Mouse (Mus musculus) heart, postnatal 25 days (tissue): ENCODE results near the gene Kctd14. TPM values are rescaled to one million over a fixed set of nuclear protein-coding genes. Genes with fewer than 3 reads are reported as not detected.
A peak's percentile ranks its signal among the peaks of the same experiment; 100 is the strongest.
"Not testable (repeated sequence)": the region's sequence is repeated elsewhere in the genome, so short reads cannot be mapped to it uniquely, and the experiment has no call there.

ENCODE experiments used
- DNase-seq: peaks from one replicate; pipeline ENCODE4 v3.0.0; 2022; ENCODE audit warnings: low spot score
- intact Hi-C: fragments of 180-260 bp; cut with DNase I; formaldehyde crosslinking; loops from one replicate; pipeline ENCODE4 v1.15.1; 2025
- total RNA-seq, 2 experiments: library from RNA; stranded (reverse); gene quantifications; 2 replicates each; pipeline ENCODE4 v1.2.3; 2021

Gene Kctd14
- under 1 TPM; 0.11 to 0.13 TPM for total RNA-seq

DNA sequence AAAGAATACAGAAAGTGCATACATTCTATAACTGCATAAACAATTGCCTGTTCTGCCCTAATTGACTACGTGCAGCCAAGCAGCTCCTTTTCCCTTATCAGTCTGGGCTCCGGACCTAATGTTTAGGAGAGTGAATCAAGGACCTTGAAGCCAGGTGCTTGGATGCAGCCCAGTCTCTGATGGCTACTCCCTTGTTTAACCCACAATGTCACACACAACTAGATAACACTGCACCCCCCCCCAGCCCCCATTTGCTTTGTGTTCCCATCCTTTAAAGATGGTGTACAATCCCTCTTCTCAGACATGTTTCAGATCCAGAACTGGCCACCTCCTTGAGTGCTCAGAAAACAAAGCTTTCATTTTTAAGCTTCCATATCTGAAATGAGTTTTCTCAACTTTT, at the start of gene Kctd14:
Gene Kctd14, plus strand, starts transcription at position 301 of the 400 bp plus-strand sequence.
- intact Hi-C loops, DNase-seq: not testable (repeated sequence)

DNA sequence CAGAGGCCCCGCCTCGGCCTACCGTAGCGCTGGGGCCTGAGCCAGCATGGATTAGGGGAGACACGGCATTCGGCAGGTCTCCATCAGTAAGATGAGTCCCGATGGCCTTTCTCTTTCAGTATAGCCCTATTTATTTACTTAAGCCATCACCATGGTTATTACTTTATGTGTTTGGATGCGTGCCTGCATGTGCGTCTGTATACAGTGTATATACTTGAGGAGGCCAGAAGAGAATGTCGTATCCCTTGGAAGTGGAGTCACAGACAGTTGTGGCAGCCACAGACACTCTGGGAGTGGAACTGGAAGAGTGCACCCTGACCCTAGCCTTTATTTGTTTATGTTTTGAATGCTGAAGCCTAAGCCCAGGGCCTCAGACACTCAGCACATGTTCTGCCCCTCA, 44.0 kb upstream of the Kctd14 start:
- intact Hi-C loops = no loop called here
- DNase-seq = no peak

DNA sequence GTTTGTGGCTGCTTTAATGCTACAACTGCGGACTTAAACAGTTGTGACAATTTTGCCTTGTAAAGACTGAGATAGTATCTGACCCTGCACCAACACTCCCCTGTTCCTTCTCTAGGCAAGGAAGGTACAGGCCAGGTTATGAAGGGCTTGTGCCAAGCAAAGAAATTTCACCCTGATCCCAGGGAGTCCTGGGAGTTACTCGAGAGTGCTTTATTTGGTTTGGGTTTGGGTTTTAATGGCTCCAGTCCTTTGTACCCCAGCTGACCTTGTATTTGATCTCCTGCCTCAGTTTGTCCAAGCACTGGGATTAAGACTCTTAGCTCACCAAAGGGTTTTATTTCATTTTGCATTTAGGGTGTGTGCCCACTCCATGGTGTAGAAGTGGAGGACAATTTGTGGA, 40.0 kb upstream of the Kctd14 start:
- no peak for DNase-seq
- intact Hi-C loops = no loop called here

DNA sequence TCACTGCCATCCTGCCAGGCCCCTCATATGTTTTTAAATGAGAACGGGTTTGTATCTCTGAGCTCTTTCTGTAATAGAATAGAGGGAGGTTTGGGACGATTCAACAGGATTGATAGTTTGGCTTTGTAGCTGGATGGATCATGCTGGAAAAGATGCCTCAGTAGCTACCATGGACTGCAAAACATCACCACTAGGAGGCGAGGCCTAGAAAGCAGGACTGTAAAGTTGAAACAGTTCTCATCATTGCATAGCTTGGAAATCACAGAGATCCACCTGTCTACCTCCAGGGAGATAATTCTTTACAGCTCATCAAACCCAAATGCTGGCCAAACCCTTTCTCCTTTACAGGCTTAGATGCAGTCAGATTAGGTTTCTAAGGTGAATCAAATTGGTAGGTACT, 39.5 kb upstream of the Kctd14 start:
- intact Hi-C loops = no loop called here
- no peak for DNase-seq

DNA sequence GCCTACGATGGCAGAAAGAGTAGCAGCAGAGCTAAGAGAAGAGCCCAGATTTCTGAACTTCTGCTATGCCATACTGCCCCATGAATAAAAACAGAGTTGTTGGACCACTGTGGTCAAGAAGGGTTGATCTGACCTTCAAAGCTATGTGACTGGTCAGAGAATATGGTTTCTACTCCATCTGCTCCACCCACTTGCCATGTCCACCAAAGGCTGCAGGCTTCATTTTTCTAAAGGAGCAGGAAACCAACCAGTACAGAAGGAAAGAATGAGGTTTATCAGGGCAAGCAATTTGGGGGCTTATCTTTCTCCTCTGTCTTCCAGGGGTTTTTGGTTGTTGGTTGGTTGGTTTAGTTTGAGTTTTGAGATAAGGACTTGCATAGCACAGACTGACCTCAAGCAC, 37.1 kb upstream of the Kctd14 start:
- intact Hi-C loops = no loop called here
- no peak for DNase-seq

DNA sequence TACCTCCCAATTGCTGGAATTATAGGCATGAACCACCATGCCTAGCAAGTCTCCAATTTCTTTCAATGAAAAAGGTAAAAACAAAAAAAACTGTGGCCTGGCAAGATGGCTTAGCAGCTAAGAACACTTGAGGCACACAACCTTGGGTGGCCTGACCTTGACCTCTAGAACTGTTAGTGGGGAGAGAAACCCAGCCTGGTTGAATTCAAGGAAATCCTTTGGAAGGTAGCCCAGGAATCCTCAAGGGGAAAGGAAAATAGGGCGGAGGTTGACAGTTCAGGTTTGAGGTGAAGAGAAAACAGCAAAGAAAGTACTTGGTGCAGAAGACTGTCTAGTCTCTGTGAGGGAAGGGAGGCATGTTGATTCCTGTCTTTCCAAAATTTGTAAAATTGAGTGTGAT, 36.7 kb upstream of the Kctd14 start:
- no peak for DNase-seq
- intact Hi-C loops = no loop called here

DNA sequence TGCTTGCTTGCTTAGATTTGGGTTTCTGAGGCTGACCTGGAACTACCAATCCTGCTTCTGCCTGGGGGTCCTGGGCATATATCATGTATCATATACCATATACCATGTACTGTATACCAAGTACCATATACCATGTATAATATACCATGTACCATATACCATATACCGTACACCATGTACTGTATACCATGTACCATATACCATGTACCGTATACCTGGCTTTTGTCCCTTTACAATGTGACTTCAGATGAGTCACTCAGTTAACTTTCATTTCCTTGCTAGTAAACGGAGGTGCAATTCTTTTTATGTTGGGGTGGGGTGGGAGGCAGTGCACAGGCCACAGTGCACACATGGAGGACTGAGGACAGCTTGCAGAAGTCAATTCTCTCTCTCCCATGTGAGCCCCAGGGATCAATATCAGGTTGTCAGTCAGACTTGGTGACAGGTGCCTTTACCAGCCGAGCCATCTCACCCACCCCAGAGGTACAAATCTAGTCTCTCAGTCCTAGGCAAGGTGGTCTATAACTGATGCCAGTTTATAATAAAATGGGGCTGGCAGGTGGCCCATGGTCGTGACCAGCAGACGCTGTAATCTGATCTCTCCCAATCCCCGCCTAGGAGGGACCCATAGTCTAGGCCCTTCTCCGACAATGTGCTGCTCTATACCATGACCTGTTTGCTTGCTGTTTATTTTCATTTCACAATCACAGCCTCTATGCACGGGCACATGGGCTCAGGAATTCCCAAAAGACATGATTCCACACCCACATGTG, 36.0 kb upstream of the Kctd14 start:
- intact Hi-C loops = no loop called here
- DNase-seq = no peak

DNA sequence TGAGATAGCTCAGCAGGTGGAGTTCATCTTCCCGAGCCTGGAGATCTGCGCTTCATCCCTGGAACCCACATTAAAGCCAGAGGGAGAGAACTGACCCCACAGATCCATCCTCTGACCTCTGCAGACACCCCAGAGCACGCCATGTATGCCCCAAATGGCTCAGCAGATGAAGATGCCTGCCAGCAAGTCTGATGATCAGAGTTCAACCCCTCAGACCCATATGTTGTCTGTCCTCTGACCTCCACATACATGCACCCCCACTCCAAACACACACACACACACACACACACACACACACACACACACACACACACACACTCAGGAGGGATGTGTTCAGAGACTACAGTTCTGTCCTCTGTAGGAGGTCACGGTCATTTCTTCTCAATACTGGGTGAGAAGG, 34.6 kb upstream of the Kctd14 start:
- no peak for DNase-seq
- intact Hi-C loops = loop anchor here (2.0 kb wide), 1 partner anchor 16 kb away; the partner anchor contains the start of gene Ndufc2

DNA sequence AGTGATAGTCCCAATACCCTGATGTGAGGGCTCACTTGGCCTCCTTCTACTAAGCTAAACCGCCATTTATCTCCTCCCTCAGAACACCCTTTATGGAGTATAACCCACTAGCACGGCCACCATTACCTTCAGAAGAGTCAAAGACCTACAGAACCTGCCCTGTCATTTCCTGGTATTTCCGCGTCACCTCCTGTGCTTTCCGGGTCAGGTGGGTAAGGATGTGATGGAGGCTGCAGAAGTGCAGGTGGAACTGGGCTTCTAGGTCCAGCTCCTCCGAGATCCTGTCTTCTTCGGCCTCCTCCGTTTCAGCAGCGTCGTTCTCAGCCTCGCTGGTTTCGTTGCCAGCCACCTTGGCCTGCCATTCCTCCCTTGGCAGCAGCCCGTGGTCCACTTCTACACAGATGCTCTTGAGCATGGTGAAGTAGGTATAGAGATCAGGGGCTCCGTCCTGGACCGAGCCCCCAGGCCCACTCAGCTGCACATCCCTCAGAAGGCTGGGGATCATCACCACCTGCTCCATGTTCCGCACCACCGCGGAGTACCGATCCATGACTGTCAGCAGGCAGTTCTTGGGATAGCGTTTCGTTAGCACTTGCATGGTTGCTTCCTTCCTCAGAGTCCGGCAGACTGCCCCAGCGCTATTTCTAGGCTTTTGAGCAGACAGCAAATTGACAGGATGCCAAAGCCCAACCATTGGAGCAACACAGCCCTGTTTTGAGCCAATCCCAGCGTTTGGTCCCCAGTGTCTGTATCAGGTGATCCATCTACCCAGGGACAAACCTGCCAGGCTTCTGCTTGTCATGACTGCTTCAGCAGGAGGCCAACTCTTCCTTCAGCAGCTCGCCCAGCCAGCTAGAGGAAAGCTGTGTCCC, 34.0 kb upstream of the Kctd14 start, which contains the start of gene Thrsp:
Gene Thrsp, minus strand, starts transcription at position 825 of the 872 bp plus-strand sequence.
- peak; percentile 72 for DNase-seq
- intact Hi-C loops = loop anchor here (2.0 kb wide), 1 partner anchor 16 kb away; the partner anchor contains the start of gene Ndufc2

DNA sequence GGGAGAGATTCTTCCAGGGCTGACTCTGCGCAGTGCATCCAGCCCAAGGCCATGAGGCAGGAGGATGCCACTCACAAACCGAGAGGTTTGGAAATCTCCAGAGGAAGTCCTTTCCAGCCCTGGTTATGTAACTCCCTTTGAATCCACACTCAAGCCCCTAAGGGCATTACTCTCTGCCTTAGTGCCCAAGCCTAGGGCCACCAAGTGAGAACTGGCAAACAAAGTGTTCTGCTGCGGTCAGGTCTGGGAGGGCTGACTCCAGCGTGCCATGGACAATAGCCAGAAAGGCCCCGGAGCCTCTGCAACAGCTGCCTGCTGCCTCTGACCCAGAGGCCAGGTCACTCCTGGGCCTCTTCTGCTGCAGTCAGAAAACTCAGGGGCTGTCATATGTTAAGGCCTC, 32.4 kb upstream of the Kctd14 start:
- intact Hi-C loops = no loop called here
- peak; percentile 19 for DNase-seq

DNA sequence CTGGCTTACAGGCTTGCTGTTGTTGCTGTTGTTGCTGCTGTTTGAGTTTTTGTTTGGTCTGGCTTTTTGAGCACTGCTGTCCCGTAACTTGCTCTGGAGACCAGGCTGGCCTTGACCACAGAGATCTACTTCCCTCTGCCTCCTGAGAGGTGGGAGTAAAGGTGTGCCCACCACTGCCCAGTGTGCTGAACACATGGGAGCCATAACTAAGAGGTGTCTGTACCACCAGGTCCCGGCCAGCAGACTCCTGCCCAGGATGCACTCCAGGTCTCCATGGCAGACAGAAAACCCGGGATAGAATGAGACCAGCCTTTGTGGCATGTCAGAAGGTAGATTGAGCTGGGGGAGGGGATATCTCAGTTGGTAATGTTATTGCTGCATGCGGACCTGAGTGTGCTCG, 32.0 kb upstream of the Kctd14 start:
- no peak for DNase-seq
- intact Hi-C loops = no loop called here

DNA sequence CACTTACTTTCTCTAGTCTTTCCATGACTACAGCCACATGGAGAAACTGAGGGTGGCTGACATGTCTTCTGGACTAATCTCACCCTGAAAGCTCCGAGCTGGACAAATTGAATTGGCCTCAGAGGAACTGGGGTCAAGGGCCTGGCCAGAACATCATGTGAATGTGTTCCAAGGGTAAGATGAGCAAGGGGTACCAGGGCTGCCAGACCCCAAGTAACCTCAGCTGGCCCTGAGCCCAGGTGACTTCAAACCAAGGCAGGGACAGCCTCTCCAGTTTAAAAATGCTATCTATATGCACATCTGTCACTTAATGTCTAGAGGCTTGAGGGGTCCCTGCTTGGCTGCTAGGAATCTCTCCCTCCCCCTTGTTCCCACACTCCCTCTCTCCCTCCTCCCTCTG, 30.7 kb upstream of the Kctd14 start:
- DNase-seq = no peak
- intact Hi-C loops = loop anchor here (5.0 kb wide), 1 partner anchor 33 kb away; no protein-coding TSS in a partner anchor

DNA sequence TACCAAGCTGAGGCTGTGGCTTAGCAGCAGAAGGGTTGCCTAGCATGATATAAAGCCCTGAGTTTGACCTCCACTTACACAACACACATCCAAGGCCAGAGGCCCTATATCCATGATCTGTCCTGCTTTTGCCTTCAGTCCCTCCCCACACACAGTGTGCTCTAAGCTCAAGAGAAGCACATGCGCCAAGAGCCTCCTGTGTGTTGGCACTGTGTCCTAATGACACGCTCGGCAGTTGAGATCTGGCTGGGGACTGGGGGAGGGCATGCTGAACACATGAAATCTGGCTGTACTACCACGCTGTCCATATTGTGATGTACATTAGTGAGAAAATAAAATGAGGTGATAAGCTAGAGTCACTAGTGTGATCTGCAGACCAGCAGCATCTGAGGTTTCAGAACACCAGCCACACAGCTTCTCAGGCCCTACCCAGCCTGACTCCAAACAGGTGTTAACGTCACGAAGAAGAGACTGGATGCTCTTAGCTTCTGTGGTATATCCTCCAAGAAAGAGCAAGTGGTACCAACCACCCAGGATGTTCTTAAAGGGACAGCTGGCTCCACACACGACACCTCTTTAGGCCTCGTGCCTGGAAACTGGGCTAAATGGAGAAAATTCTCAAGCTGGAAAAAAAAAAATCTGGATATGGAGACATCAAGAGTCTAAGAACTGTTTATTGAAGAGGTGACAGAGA, 30.0 kb upstream of the Kctd14 start:
- no peak for DNase-seq
- intact Hi-C loops = loop anchor here (5.0 kb wide), 1 partner anchor 34 kb away; no protein-coding TSS in a partner anchor

DNA sequence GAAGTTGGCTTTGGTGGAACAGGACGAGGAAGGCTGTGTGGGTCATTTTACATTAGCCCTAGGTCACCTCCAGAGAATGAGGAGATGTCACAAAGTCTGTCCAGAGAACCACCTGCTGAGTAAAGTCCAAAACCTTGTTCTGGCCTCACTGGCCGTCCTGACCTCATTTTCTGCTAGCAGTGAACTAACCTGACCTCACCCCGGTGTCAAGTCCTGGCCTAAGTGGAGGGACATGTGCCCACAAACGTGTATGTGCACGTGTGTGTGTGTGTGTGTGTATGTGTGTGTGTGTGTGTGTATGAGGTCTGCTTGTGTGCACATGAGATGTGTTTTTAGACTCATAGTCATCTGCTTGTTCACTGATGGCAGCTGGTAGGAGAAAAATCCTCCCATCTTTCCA, 27.4 kb upstream of the Kctd14 start:
- no peak for DNase-seq
- intact Hi-C loops = loop anchor here (2.0 to 5.0 kb wide), 3 partner anchors 36 to 255 kb away; no protein-coding TSS in a partner anchor

DNA sequence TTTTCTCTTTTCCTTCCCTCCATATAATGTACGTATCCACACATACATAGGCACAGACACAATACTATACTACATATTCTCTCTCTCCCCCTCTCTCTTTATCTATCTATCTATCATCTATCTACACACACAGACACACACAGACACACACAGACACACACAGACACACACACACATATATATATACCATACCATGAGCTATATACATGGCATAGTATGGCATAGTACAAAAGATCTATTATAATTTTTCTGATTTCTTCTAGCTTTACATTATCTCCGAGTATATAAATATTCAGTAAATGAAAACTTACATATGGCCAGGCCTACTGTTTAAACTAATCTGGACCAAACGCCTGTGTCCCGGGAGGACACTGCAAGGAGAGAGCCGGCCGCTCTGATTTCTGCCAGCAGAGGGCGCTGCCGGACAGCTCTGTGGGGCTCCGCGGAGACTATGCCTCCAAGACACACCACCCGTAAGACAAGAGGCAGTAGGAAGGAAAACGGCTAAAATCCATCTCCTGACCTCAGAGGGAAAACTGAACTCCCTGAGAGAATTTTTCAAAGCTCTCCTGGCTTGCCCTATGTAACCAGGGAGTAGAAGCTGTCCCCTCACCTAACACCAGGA, 26.4 kb upstream of the Kctd14 start:
- intact Hi-C loops = loop anchor here (2.0 to 5.0 kb wide), 5 partner anchors 37 to 254 kb away; partner anchors contain the start of genes Aamdc, Alg8 and Rsf1
- peak; percentile 64 for DNase-seq

DNA sequence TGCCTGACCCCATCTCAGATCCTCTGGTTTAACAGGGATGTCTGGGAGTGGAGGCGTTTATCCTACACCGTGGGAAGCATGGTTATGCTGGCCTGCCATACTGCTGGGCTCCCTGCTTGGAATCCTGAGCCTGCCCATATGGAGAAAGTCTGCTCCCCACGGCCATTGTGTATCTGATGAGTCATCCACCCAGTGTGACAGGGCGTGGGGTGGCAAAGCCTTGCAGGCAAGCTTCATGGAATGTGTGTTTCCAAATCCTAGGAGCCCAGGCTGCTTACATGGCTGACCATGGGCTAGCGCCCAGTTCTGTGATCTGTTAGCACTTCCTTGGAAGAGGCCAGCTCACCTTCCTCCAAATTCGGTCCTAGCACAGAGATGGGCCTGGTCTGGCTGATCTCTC, 24.6 kb upstream of the Kctd14 start:
- no peak for DNase-seq
- intact Hi-C loops = loop anchor here (5.0 kb wide), 3 partner anchors 54 to 151 kb away; partner anchors contain the start of genes Aamdc, Alg8 and Rsf1

DNA sequence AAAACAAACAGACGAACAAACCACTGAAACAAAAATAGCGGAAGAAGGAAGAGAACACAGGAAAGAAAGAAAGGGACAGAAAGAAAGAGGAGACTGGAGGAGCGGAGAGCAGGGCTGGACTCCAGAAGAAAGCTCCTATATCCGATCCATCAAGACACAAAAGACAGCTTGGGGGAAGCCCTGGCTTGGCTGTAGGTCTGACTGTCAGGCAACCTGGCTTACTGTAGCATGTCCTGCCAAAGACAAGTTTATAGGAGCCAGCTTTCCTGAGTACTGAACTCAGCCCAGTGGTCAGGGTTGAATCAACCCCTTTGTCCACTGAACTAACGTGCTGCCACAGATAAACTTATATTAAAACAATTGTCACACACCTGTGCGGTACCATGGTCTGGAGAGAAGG, 23.8 kb upstream of the Kctd14 start:
- DNase-seq = no peak
- intact Hi-C loops = loop anchor here (5.0 kb wide), 3 partner anchors 55 to 150 kb away; partner anchors contain the start of genes Aamdc, Alg8 and Rsf1

DNA sequence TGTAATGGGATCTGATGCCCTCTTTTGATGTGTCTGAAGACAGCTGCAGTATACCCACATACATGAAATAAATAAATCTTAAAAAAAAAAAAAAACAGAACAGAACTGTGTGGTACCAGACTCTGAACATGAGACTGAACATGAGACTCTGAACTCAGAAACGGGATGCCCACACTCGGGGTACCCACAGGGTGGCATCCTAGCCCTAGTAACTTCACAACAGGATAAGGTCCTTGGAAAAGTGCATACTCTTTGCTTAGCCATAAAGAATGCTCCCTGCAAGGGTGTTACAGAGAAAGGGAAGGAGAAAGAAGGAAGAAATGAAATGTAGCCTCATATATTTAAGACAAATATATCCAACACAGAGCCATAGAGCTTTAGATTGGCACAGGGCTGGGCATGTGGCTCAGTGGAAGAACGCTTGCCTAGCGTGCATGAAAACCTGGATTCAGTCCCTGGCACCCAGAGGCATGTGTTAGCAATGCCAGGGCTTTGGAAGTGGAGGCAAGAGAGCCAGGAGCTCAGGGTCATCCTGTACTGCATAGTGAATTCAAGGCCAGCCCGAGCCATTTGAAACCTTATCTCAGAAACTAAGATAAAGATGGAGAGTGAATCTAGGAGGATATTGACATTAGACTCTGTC, 23.2 kb upstream of the Kctd14 start:
- no peak for DNase-seq
- intact Hi-C loops = loop anchor here (5.0 kb wide), 3 partner anchors 56 to 149 kb away; partner anchors contain the start of genes Aamdc, Alg8 and Rsf1

DNA sequence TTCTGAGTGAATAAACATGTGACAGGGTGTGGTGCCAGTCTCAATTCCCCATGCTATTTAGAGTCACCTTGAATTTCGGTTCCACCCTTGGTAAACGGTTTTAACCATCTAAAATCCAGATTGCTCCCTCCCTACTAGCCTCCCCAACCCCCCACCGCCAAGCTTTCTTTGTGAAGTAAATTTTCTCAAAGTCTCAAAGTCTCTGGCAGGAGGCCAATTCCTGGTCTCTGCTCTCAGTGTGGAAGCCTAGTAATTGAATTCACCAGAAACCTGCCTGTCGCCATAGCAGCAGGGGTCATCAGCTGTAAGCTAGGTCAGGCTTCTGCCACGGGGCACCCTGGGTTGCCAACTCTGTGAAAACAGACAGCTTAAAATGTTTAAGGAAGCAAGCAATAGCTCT, 21.4 kb upstream of the Kctd14 start:
- no peak for DNase-seq
- intact Hi-C loops = loop anchor here (5.0 kb wide), 3 partner anchors 57 to 148 kb away; partner anchors contain the start of genes Aamdc, Alg8 and Rsf1
